11 mouse cellular contexts compared by ENCODE assay signal in genomic region chr8:78023467-78023866, GRCm38 (mm10).
A peak's percentile ranks its signal among the peaks of the same experiment; 100 is the strongest.
DNase-seq lines count a peak whose midpoint lies in the region; ATAC-seq and TF ChIP-seq lines count a peak whose summit lies in the region.
"Had no signal": no experiment of that assay in that cellular context is flagged by ENCODE, and none has a peak within 500 bp of the region (broad histone marks: within the 10 kb centered on the region; RNA-seq: fewer than 3 reads in every experiment).

No protein-coding gene starts in this region.

- no peak for TF ChIP-seq EP300 in liver, postnatal 0 days (IDR thresholded peaks at IDR 0.05; ENCODE audit: low read depth)

- no peak for DNase-seq in heart, postnatal 36 days
- no peak for DNase-seq in Patski (ENCODE audit: low read depth, low spot score)
- DNase-seq in liver, postnatal 0 days: no peak
- no peak for DNase-seq in cerebellum, adult 11 months
- no peak for DNase-seq in gastrocnemius, postnatal 14 days
- DNase-seq: adrenal gland, adult 8-10 months; cerebellum, postnatal 14 days had no signal

- peak overlapping the region; percentile 71 for H3K27ac ChIP-seq in heart, embryonic 16.5 days (ENCODE audit: low read length)
- peak overlapping the region; percentile 68; the same call in 1 of the 2 replicates for H3K27ac ChIP-seq in intestine, embryonic 15.5 days
- H3K27ac ChIP-seq in liver, postnatal 0 days (ENCODE audit: low read depth): no peak overlapping the region
- H3K27ac ChIP-seq in forebrain, embryonic 15.5 days (replicated peaks): no peak overlapping the region
- H3K27ac ChIP-seq: macrophage had no signal

- H3K4me3 ChIP-seq in heart, embryonic 16.5 days (ENCODE audit: low read length): no peak overlapping the region
- H3K4me3 ChIP-seq in intestine, embryonic 15.5 days (replicated peaks): no peak overlapping the region
- no peak overlapping the region for H3K4me3 ChIP-seq in liver, postnatal 0 days (ENCODE audit: low read depth, low read length)
- H3K4me3 ChIP-seq in forebrain, embryonic 15.5 days: no peak overlapping the region

- no peak overlapping the region for H3K4me2 ChIP-seq in heart, embryonic 16.5 days (ENCODE audit: low read depth, low read length)
- H3K4me2 ChIP-seq in intestine, embryonic 15.5 days (replicated peaks): no peak overlapping the region; the same call in 1 of the 2 replicates
- no peak overlapping the region for H3K4me2 ChIP-seq in liver, postnatal 0 days (ENCODE audit: low read depth, low read length)
- no peak overlapping the region for H3K4me2 ChIP-seq in forebrain, embryonic 15.5 days (replicated peaks)

- in situ Hi-C loops in Patski (cut with MboI; ENCODE audit: low pct_unique_long_range_greater_than_20kb): loop anchor here (25.0 kb wide), 1 partner anchor 611 kb away; no protein-coding TSS in a partner anchor

- CTCF ChIA-PET in Patski (lab: Charles Lee): no interaction called here

- peaks cover 40% of the 10 kb centered on the region for H3K4me1 ChIP-seq in heart, embryonic 16.5 days (ENCODE audit: control insufficient read depth, insufficient read depth, low read length)
- H3K4me1 ChIP-seq in intestine, embryonic 15.5 days (replicated peaks): 0 out of 2 replicates have a peak, but pooled peaks cover 9% of the 10 kb centered on the region
- H3K4me1 ChIP-seq in liver, postnatal 0 days (ENCODE audit: insufficient read depth): 0 out of 2 replicates have a peak, but pooled peaks cover 3% of the 10 kb centered on the region
- 0 out of 2 replicates have a peak, but pooled peaks cover 9% of the 10 kb centered on the region for H3K4me1 ChIP-seq in forebrain, embryonic 15.5 days

- H3K36me3 ChIP-seq in heart, embryonic 16.5 days (ENCODE audit: control insufficient read depth, insufficient read depth): no peaks in the 10 kb centered on the region
- no peaks in the 10 kb centered on the region for H3K36me3 ChIP-seq in intestine, embryonic 15.5 days
- no peaks in the 10 kb centered on the region for H3K36me3 ChIP-seq in liver, postnatal 0 days (replicated peaks; ENCODE audit: insufficient read depth, low read length)
- H3K36me3 ChIP-seq in forebrain, embryonic 15.5 days: no peaks in the 10 kb centered on the region

- ATAC-seq in heart, embryonic 16.5 days (replicated peaks; ENCODE audit: extremely low read depth, insufficient read depth, low FRiP score): no peak; the same call in 1 of the 2 replicates
- peak; percentile 47 for ATAC-seq in Patski
- ATAC-seq in intestine, embryonic 15.5 days: peak; percentile 91
- ATAC-seq in liver, postnatal 0 days: 0 out of 2 replicates have a peak, but pooled peaks have one; percentile 40
- ATAC-seq in forebrain, embryonic 15.5 days (replicated peaks): no peak

- H3K9me3 ChIP-seq in heart, embryonic 16.5 days (replicated peaks; ENCODE audit: control insufficient read depth, low read length): no peaks in the 10 kb centered on the region
- H3K9me3 ChIP-seq in intestine, embryonic 15.5 days: no peaks in the 10 kb centered on the region
- H3K9me3 ChIP-seq in liver, postnatal 0 days (ENCODE audit: low read length): no peaks in the 10 kb centered on the region
- no peaks in the 10 kb centered on the region for H3K9me3 ChIP-seq in forebrain, embryonic 15.5 days

- POLR2A ChIA-PET in Patski (lab: Charles Lee): no interaction called here

- no peak overlapping the region for H3K9ac ChIP-seq in heart, embryonic 16.5 days (ENCODE audit: low read length)
- no peak overlapping the region for H3K9ac ChIP-seq in intestine, embryonic 15.5 days
- no peak overlapping the region for H3K9ac ChIP-seq in liver, postnatal 0 days (replicated peaks)
- H3K9ac ChIP-seq in forebrain, embryonic 15.5 days (replicated peaks): no peak overlapping the region

- TF ChIP-seq CTCF in Patski (IDR thresholded peaks at IDR 0.05): no peak
- TF ChIP-seq CTCF in liver, postnatal 0 days (IDR thresholded peaks at IDR 0.05; ENCODE audit: low read depth): no peak

- WGBS in heart, embryonic 16.5 days: 16% methylated on average over 7 of the region's 7 CpGs
- 9% methylated on average over 7 of the region's 7 CpGs for WGBS in intestine, embryonic 15.5 days
- WGBS in liver, postnatal 0 days (ENCODE audit: insufficient replicate concordance): 26% methylated on average over 7 of the region's 7 CpGs
- 26% methylated on average over 7 of the region's 7 CpGs for WGBS in forebrain, embryonic 15.5 days

- intact Hi-C loops in heart, postnatal 36 days (cut with DNase I): loop anchor here (2.0 kb wide), 1 partner anchor 35 kb away; no protein-coding TSS in a partner anchor
- intact Hi-C loops in gastrocnemius, postnatal 14 days (cut with DNase I; ENCODE audit: low total_unique reads): no loop called here

- H3K27me3 ChIP-seq in heart, embryonic 16.5 days (ENCODE audit: control insufficient read depth, insufficient read depth, low read length): no peaks in the 10 kb centered on the region
- no peaks in the 10 kb centered on the region for H3K27me3 ChIP-seq in Patski
- no peaks in the 10 kb centered on the region for H3K27me3 ChIP-seq in intestine, embryonic 15.5 days (replicated peaks)
- H3K27me3 ChIP-seq in liver, postnatal 0 days (ENCODE audit: insufficient read depth, low read length): no peaks in the 10 kb centered on the region
- no peaks in the 10 kb centered on the region for H3K27me3 ChIP-seq in forebrain, embryonic 15.5 days

Comparison
In these comparisons a context has a peak if more than half of its experiments do, and no peak if none do; other contexts are left out.
1. ATAC-seq: peak in Patski (single experiment), intestine, embryonic 15.5 days (single experiment) and liver, postnatal 0 days (single experiment); none in heart, embryonic 16.5 days (single experiment) and forebrain, embryonic 15.5 days (single experiment).
2. H3K27ac ChIP-seq: peak in heart, embryonic 16.5 days (single experiment) and intestine, embryonic 15.5 days (single experiment); none in liver, postnatal 0 days (single experiment) and forebrain, embryonic 15.5 days (single experiment).